Mouse (Mus musculus) forebrain, embryonic 11.5 days (tissue): ENCODE results near the gene Casq2. TPM values are rescaled to one million over a fixed set of nuclear protein-coding genes. Genes with fewer than 3 reads are reported as not detected.
A peak's percentile ranks its signal among the peaks of the same experiment; 100 is the strongest.

Source experiments
- ATAC-seq: fragments of 200-750 bp; cut with Nextera tagmentation; replicated peaks from 2 replicates; pipeline ENCODE4 v1.8.0; 2017; ENCODE audit warnings: moderate TSS enrichment; ENCODE audit not compliant: low FRiP score
- DNase-seq: peaks from one replicate; pipeline ENCODE4 v3.0.0-alpha.2; 2017; ENCODE audit warnings: low spot score
- H3K27ac ChIP-seq: fragments of 300-500 bp; sonication (generic); 2 replicates; pipeline ENCODE4 v1.5.1; 2014; ENCODE audit warnings: low read depth, low read length
- H3K27me3 ChIP-seq: fragments of 300-500 bp; sonication (generic); 2 replicates; pipeline ENCODE4 v1.6.1; 2014; ENCODE audit warnings: mild to moderate bottlenecking, low read length, mixed read lengths; ENCODE audit not compliant: control insufficient read depth, insufficient read depth
- H3K36me3 ChIP-seq: fragments of 300-500 bp; sonication (generic); 2 replicates; pipeline ENCODE4 v1.6.1; 2014; ENCODE audit warnings: mild to moderate bottlenecking, low read length, moderate library complexity, mixed read lengths; ENCODE audit not compliant: control insufficient read depth, insufficient read depth
- H3K4me1 ChIP-seq: fragments of 300-500 bp; sonication (generic); replicated peaks from 2 replicates; pipeline ENCODE4 v1.6.1; 2014; ENCODE audit warnings: low read length, mixed read lengths; ENCODE audit not compliant: control insufficient read depth, insufficient read depth
- H3K4me2 ChIP-seq: fragments of 300-500 bp; sonication (generic); 2 replicates; pipeline ENCODE4 v1.6.1; 2014; ENCODE audit warnings: low read depth, mild to moderate bottlenecking, low read length, moderate library complexity, mixed read lengths; ENCODE audit not compliant: severe bottlenecking
- H3K4me3 ChIP-seq: fragments of 300-500 bp; sonication (generic); 2 replicates; pipeline ENCODE4 v1.5.1; 2014; ENCODE audit warnings: low read depth, low read length
- H3K9ac ChIP-seq: fragments of 300-500 bp; sonication (generic); 2 replicates; pipeline ENCODE4 v1.6.1; 2014; ENCODE audit warnings: low read length
- H3K9me3 ChIP-seq: fragments of 300-500 bp; sonication (generic); 2 replicates; pipeline ENCODE4 v1.6.1; 2016; ENCODE audit warnings: low read length, mixed read lengths; ENCODE audit not compliant: control insufficient read depth
- WGBS: fragments of 180-500 bp; shearing (Covaris S2); extraction: QIAGEN DNeasy Blood & Tissue Kit; methylation state at CpG from one replicate; pipeline ENCODE4 v1.1.7; 2014; 5-methylcytosine and 5-hydroxymethylcytosine counted together
- polyA plus RNA-seq: library from polyadenylated mRNA; unstranded; fragments of >200 nt; fragmentation: Nextera tagmentation; extraction: Ambion mirVana; gene quantifications from 2 replicates; pipeline ENCODE4 v1.2.1, GENCODE M21; 2014

The Casq2 gene
- polyA plus RNA-seq, 1 experiment from 2014 or later: not detected

DNA sequence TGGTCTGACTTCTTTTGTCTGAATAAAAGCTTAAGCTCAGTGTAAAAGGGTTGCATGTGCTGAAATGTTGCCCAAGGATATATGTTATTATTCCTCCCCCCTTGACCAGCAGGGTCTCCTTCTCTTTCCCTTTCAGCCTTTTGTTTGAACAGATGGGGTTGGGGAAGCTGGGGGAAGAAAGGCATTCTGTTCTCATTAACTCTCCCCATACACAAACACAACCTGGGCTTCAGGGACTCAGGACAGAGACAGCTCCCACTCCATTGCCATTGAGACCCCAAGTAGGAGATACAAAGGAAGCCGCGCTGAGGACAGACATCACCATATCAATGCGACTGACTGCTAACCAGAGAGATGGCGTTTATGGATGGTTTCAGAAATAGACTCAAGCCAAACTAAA, 30.3 kb upstream of the Casq2 start:
- DNase-seq (no peak), ATAC-seq (peak; percentile 44; the same call in 1 of the 2 replicates)
- Histone ChIP-seq H3K27me3 (no peaks in the 10 kb centered on the region), H3K9me3 (no peaks in the 10 kb centered on the region), H3K4me1 (no peaks in the 10 kb centered on the region), H3K4me3 (no peak overlapping the region), H3K9ac (no peak overlapping the region), H3K4me2 (no peak overlapping the region), H3K36me3 (no peaks in the 10 kb centered on the region), H3K27ac (peak overlapping the region; percentile 8; the same call in 1 of the 2 replicates)
- 11% methylated on average over 4 of the region's 4 CpGs for WGBS

- H3K4me2 ChIP-seq: no peak overlapping the region
- H3K27ac ChIP-seq: no peak overlapping the region
- no peak overlapping the region for H3K4me3 ChIP-seq
- no peaks in the 10 kb centered on the region for H3K36me3 ChIP-seq
- no peak for ATAC-seq
- no peaks in the 10 kb centered on the region for H3K4me1 ChIP-seq
- no peak overlapping the region for H3K9ac ChIP-seq
- 74% methylated on average over 6 of the region's 6 CpGs for WGBS
- no peaks in the 10 kb centered on the region for H3K27me3 ChIP-seq
- H3K9me3 ChIP-seq: no peaks in the 10 kb centered on the region
- no peak for DNase-seq
Measured at GRCm38 (mm10) chr3:102060065-102060464, 26.1 kb upstream of the Casq2 start.

GRCm38 (mm10) chr3:102061923-102062670, 24.1 kb upstream of the Casq2 start:
- no peak overlapping the region for H3K9ac ChIP-seq
- 44% methylated on average over 14 of the region's 14 CpGs for WGBS
- H3K4me2 ChIP-seq: no peak overlapping the region

GRCm38 (mm10) chr3:102062671-102063010, 23.6 kb upstream of the Casq2 start:
- H3K9me3 ChIP-seq: no peaks in the 10 kb centered on the region
- 47% methylated on average over 8 of the region's 8 CpGs for WGBS
- H3K27me3 ChIP-seq: no peaks in the 10 kb centered on the region
- no peak overlapping the region for H3K4me3 ChIP-seq
- ATAC-seq (no peak; the same call in 1 of the 2 replicates), DNase-seq (no peak)
- H3K4me2 ChIP-seq: no peak overlapping the region
- no peaks in the 10 kb centered on the region for H3K36me3 ChIP-seq
- no peaks in the 10 kb centered on the region for H3K4me1 ChIP-seq
- H3K9ac ChIP-seq: no peak overlapping the region
- no peak overlapping the region for H3K27ac ChIP-seq

More at GRCm38 (mm10) chr3:102061923-102062670, 24.1 kb upstream of the Casq2 start:
- H3K27me3 ChIP-seq: no peaks in the 10 kb centered on the region
- ATAC-seq (peak; percentile 78), DNase-seq (peak; percentile 87)
- no peak overlapping the region for H3K4me3 ChIP-seq
- no peak overlapping the region for H3K27ac ChIP-seq
- H3K36me3 ChIP-seq: no peaks in the 10 kb centered on the region
- no peaks in the 10 kb centered on the region for H3K4me1 ChIP-seq
- H3K9me3 ChIP-seq: no peaks in the 10 kb centered on the region

GRCm38 (mm10) chr3:102063273-102064120, 22.7 kb upstream of the Casq2 start:
- Histone ChIP-seq H3K9ac (no peak overlapping the region), H3K4me1 (no peaks in the 10 kb centered on the region), H3K4me2 (no peak overlapping the region), H3K4me3 (no peak overlapping the region), H3K36me3 (no peaks in the 10 kb centered on the region), H3K27me3 (no peaks in the 10 kb centered on the region), H3K27ac (no peak overlapping the region), H3K9me3 (no peaks in the 10 kb centered on the region)
- 78% methylated on average over 10 of the region's 10 CpGs for WGBS
- ATAC-seq: no peak
- no peak for DNase-seq

- Histone ChIP-seq H3K27ac (no peak overlapping the region), H3K27me3 (no peaks in the 10 kb centered on the region), H3K9me3 (no peaks in the 10 kb centered on the region), H3K4me2 (no peak overlapping the region), H3K36me3 (no peaks in the 10 kb centered on the region), H3K4me1 (no peaks in the 10 kb centered on the region), H3K4me3 (no peak overlapping the region), H3K9ac (no peak overlapping the region)
- ATAC-seq (no peak), DNase-seq (no peak)
- WGBS: 87% methylated on average over 6 of the region's 6 CpGs
Measured at GRCm38 (mm10) chr3:102064566-102064965, 21.6 kb upstream of the Casq2 start.

GRCm38 (mm10) chr3:102067306-102067705, 18.9 kb upstream of the Casq2 start:
- Histone ChIP-seq H3K4me2 (no peak overlapping the region), H3K27me3 (no peaks in the 10 kb centered on the region), H3K4me1 (no peaks in the 10 kb centered on the region), H3K36me3 (no peaks in the 10 kb centered on the region), H3K4me3 (no peak overlapping the region), H3K9ac (no peak overlapping the region), H3K27ac (no peak overlapping the region), H3K9me3 (no peaks in the 10 kb centered on the region)
- DNase-seq (no peak), ATAC-seq (no peak)
- 61% methylated on average over 1 of the region's 1 CpGs for WGBS

GRCm38 (mm10) chr3:102067861-102068260, 18.4 kb upstream of the Casq2 start:
- Histone ChIP-seq H3K9me3 (no peaks in the 10 kb centered on the region), H3K4me3 (no peak overlapping the region), H3K4me2 (no peak overlapping the region), H3K9ac (no peak overlapping the region), H3K27me3 (no peaks in the 10 kb centered on the region), H3K4me1 (no peaks in the 10 kb centered on the region), H3K27ac (no peak overlapping the region), H3K36me3 (no peaks in the 10 kb centered on the region)
- DNase-seq (no peak), ATAC-seq (no peak)
- 88% methylated on average over 2 of the region's 2 CpGs for WGBS
